Mouse (Mus musculus) lung, adult 2 months (tissue): ENCODE results near the gene Smarca2.

Experiments
- CTCF ChIP-seq: fragments of 200-500 bp; IDR thresholded peaks from 2 replicates; pipeline ENCODE4 v1.5.1; 2011; ENCODE audit warnings: mild to moderate bottlenecking, low read length, control low read depth; ENCODE audit not compliant: insufficient read depth
- POLR2A ChIP-seq: fragments of 200-500 bp; IDR thresholded peaks from 2 replicates; pipeline ENCODE4 v1.6.1; 2011; ENCODE audit warnings: low read depth, mild to moderate bottlenecking, control low read depth, low read length, borderline replicate concordance; ENCODE audit errors: extremely low read depth

- no peak for TF ChIP-seq CTCF
- TF ChIP-seq POLR2A = no peak
Observed at GRCm38 (mm10) chr19:26734704-26735109, 129.9 kb downstream of the Smarca2 start.
